Mouse (Mus musculus) megakaryocyte, embryonic 14.5 days (primary cell): ENCODE results near the gene Apaf1.

Source experiments
- FLI1 ChIP-seq: IDR thresholded peaks from 2 replicates; pipeline ENCODE4 v1.6.1; 2012; ENCODE audit warnings: low read length, inconsistent platforms, mixed read lengths
- GATA1 ChIP-seq: IDR thresholded peaks from 3 replicates; pipeline ENCODE4 v1.6.1; 2012; ENCODE audit warnings: mixed read lengths, low read length, inconsistent platforms, borderline replicate concordance

DNA sequence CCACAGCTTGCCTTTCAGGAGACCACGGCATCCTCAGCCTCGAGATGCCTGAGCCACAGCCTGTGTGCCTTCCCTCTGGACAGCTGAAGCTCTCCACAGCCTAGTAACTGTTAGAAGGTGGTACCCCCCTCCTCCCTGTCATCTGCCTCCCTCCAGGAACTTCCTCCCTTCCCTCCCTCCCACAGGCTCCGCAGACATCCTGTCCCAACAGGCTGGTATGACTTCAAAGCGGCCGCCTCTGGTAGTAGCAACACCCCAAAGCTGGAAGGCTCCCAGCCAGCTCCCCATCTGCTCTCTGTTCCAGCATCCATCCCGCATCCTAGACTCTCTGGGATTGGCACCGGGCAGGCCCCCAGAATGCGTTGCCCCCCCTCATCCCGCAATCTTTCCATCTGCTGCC lies 115.7 kb downstream of the Apaf1 start:
- TF ChIP-seq FLI1 (no peak), GATA1 (no peak)
